Mouse (Mus musculus): Measurements from ENCODE around the gene Bclaf3. TPM values are rescaled to one million over a fixed set of nuclear protein-coding genes. Genes with fewer than 3 reads are reported as not detected.

Gene Bclaf3
- total RNA-seq (2023) = 10 to 100 TPM; 34.1 to 50.1 TPM

GRCm38 (mm10) chrX:159526388-159526787, at the start of gene Bclaf3:
TSS of gene Bclaf3 (plus strand) at chrX:159526688.

GRCm38 (mm10) chrX:159626907-159627587, 100.6 kb downstream of the Bclaf3 start, which contains the start of gene Sh3kbp1:
TSS of gene Sh3kbp1 (plus strand) at chrX:159627272.

Other genes with a start within 250 kb of the Bclaf3 start
- gene Eif1ax, start 154.5 kb upstream of the Bclaf3 start, total RNA-seq (2023) = 10 to 100 TPM; 35.8 to 36.4 TPM
- not detected for gene Map7d2, start 112.1 kb upstream of the Bclaf3 start, total RNA-seq (2023)
- gene Sh3kbp1, start 100.6 kb downstream of the Bclaf3 start, total RNA-seq (2023) = 100 to 1,000 TPM; 218 to 222 TPM